Comparison of ENCODE assay signal across 8 mouse cellular contexts in the genomic region with DNA sequence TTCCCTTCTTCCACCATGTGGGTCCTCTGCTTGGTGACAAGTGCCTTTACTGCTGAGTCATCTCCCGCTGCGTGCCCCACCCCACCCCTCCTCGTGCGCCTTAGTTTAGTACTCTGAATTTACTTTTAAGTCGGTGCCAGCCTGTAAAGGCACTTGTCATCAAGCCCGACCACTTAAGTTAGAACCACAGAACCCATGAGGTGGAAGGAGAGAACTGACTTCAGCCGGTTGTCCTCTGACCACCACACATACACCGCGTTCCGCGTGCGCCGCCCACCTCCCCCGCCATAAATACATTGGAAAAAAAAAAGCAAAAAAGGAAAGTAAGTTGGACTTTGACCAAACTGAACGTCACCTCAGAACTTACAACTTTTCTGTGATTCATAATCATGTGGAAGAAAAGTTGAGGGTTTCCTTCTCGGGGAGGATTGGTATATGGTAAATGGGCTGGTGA. TPM values are rescaled to one million over a fixed set of nuclear protein-coding genes. Genes with fewer than 3 reads are reported as not detected.
DNase-seq lines count a peak whose midpoint lies in the region; ATAC-seq lines count a peak whose summit lies in the region.

No protein-coding gene starts in this region.

- no peaks in the 10 kb centered on the region for H3K9me3 ChIP-seq in forebrain, embryonic 12.5 days
- no peaks in the 10 kb centered on the region for H3K9me3 ChIP-seq in limb, embryonic 13.5 days
- H3K9me3 ChIP-seq in midbrain, embryonic 15.5 days, result no peaks in the 10 kb centered on the region

- peak overlapping the region; percentile 82 for H3K4me2 ChIP-seq in forebrain, embryonic 12.5 days
- peak overlapping the region; percentile 96 for H3K4me2 ChIP-seq in limb, embryonic 13.5 days (replicated peaks)
- H3K4me2 ChIP-seq in midbrain, embryonic 15.5 days, result peak overlapping the region; percentile 61

- H3K4me3 ChIP-seq in forebrain, embryonic 12.5 days (replicated peaks), result peak overlapping the region; percentile 43; the same call in 1 of the 2 replicates
- peak overlapping the region; percentile 59 for H3K4me3 ChIP-seq in limb, embryonic 13.5 days
- no peak overlapping the region for H3K4me3 ChIP-seq in midbrain, embryonic 15.5 days

- ATAC-seq in forebrain, embryonic 12.5 days (ENCODE audit: low FRiP score), result 0 out of 2 replicates have a peak, but pooled peaks have one; percentile 15
- no peak for ATAC-seq in limb, embryonic 13.5 days (ENCODE audit: low FRiP score, low read depth)
- no peak for ATAC-seq in midbrain, embryonic 15.5 days (replicated peaks)
- ATAC-seq in cerebellum, adult (ENCODE audit: insufficient number of reproducible peaks, low FRiP score, low TSS enrichment), result no peak

- no peak overlapping the region for H3K27ac ChIP-seq in forebrain, embryonic 12.5 days
- no peak overlapping the region; the same call in 1 of the 2 replicates for H3K27ac ChIP-seq in limb, embryonic 13.5 days
- H3K27ac ChIP-seq in midbrain, embryonic 15.5 days, result no peak overlapping the region

- 38% methylated on average over 16 of the region's 16 CpGs for WGBS in forebrain, embryonic 12.5 days
- WGBS in limb, embryonic 13.5 days, result 28% methylated on average over 16 of the region's 16 CpGs
- WGBS in midbrain, embryonic 15.5 days, result 34% methylated on average over 16 of the region's 16 CpGs

- H3K27me3 ChIP-seq in forebrain, embryonic 12.5 days, result no peaks in the 10 kb centered on the region
- peaks cover 3% of the 10 kb centered on the region; the same call in 1 of the 2 replicates for H3K27me3 ChIP-seq in limb, embryonic 13.5 days
- no peaks in the 10 kb centered on the region for H3K27me3 ChIP-seq in midbrain, embryonic 15.5 days (replicated peaks)

- H3K36me3 ChIP-seq in forebrain, embryonic 12.5 days (replicated peaks), result peaks cover 17% of the 10 kb centered on the region
- no peaks in the 10 kb centered on the region for H3K36me3 ChIP-seq in limb, embryonic 13.5 days
- no peaks in the 10 kb centered on the region for H3K36me3 ChIP-seq in midbrain, embryonic 15.5 days (replicated peaks)

- peak; percentile 74 for DNase-seq in adrenal gland, adult 2 months
- DNase-seq in adrenal gland, adult 18-20 months (ENCODE audit: low spot score in 2 of 2), result no peak
- DNase-seq in MEL-GATA-1-ER (ENCODE audit: extremely low read depth, low read depth), result peak; percentile 62
- DNase-seq in urinary bladder, postnatal 10 days (ENCODE audit: low spot score), result no peak

- no peak overlapping the region for H3K9ac ChIP-seq in forebrain, embryonic 12.5 days
- H3K9ac ChIP-seq in limb, embryonic 13.5 days, result 0 out of 2 replicates have a peak overlapping the region, but pooled peaks have one; percentile 2
- no peak overlapping the region for H3K9ac ChIP-seq in midbrain, embryonic 15.5 days

- H3K4me1 ChIP-seq in forebrain, embryonic 12.5 days, result peaks cover 23% of the 10 kb centered on the region
- H3K4me1 ChIP-seq in limb, embryonic 13.5 days, result peaks cover 29% of the 10 kb centered on the region
- H3K4me1 ChIP-seq in midbrain, embryonic 15.5 days, result peaks cover 20% of the 10 kb centered on the region

RNA-seq across cellular contexts. Expression of a gene that starts 31.4 kb away (rescaled TPM):
- 100 to 1,000 TPM; 105 to 127 TPM for total RNA-seq in adrenal gland, adult 2 months (2021)
- polyA plus RNA-seq in adrenal gland, adult 2 months (2012; rRNA removed), result 20.4 and 31.8 TPM in 2 replicates
- 100 to 1,000 TPM in 1 of 2 experiments, 10 to 100 TPM in 1; 81.3 to 105 TPM for total RNA-seq in adrenal gland, adult 18-20 months (2021)
- 32.7 and 36.6 TPM in 2 replicates for polyA plus RNA-seq in forebrain, embryonic 12.5 days (2016; fragmentation: Nextera tagmentation; extraction: Ambion mirVana)
- polyA plus RNA-seq in limb, embryonic 13.5 days (2015; fragmentation: Nextera tagmentation; extraction: Ambion mirVana), result 16.2 and 17.0 TPM in 2 replicates
- polyA plus RNA-seq in midbrain, embryonic 15.5 days (2015; fragmentation: Nextera tagmentation; extraction: Ambion mirVana), result 32.5 and 37.1 TPM in 2 replicates

Comparison
In these comparisons a context has a peak if more than half of its experiments do, and no peak if none do; other contexts are left out.
1. DNase-seq: peak in adrenal gland, adult 2 months (single experiment) and MEL-GATA-1-ER (single experiment); none in adrenal gland, adult 18-20 months (0 of 2) and urinary bladder, postnatal 10 days (single experiment).
2. Peak in every context shown above with its lines, with median percentiles within 50 percentile points of each other: H3K4me2 ChIP-seq.